Mouse (Mus musculus): ENCODE data around the gene Tmc5. TPM values are rescaled to one million over a fixed set of nuclear protein-coding genes. Genes with fewer than 3 reads are reported as not detected.

Gene Tmc5
- polyA plus RNA-seq (2012; rRNA removed; ENCODE audit: low replicate concordance) = 23.8 and 25.0 TPM in 2 replicates

GRCm38 (mm10) chr7:118597201-118597600, at the start of gene Tmc5:
Tmc5 (plus strand) TSS chr7:118597297.

GRCm38 (mm10) chr7:118584257-118584907, 12.7 kb upstream of the Tmc5 start, which contains the start of gene Tmc7:
Tmc7 (minus strand) TSS chr7:118584736.

GRCm38 (mm10) chr7:118705101-118705961, 108.2 kb downstream of the Tmc5 start, which contains the start of gene Gde1:
Gde1 (minus strand) TSS chr7:118705778.

GRCm38 (mm10) chr7:118712228-118713173, 115.4 kb downstream of the Tmc5 start, which contains the start of gene Ccp110:
Ccp110 (plus strand) TSS chr7:118712552.

Other genes starting within 250 kb of the Tmc5 start
- 1.5 TPM in 2 replicates for gene Syt17, start 149.1 kb upstream of the Tmc5 start, polyA plus RNA-seq (2012; rRNA removed; ENCODE audit: low replicate concordance)
- gene Itpripl2, start 105.3 kb upstream of the Tmc5 start, polyA plus RNA-seq (2012; rRNA removed; ENCODE audit: low replicate concordance) = 10.1 and 15.4 TPM in 2 replicates
- 37.3 and 48.8 TPM in 2 replicates for gene Coq7, start 63.9 kb upstream of the Tmc5 start, polyA plus RNA-seq (2012; rRNA removed; ENCODE audit: low replicate concordance)
- 2.2 and 2.6 TPM in 2 replicates for gene Tmc7, start 12.6 kb upstream of the Tmc5 start, polyA plus RNA-seq (2012; rRNA removed; ENCODE audit: low replicate concordance)
- gene Gde1, start 108.5 kb downstream of the Tmc5 start, polyA plus RNA-seq (2012; rRNA removed; ENCODE audit: low replicate concordance) = 604 and 1,367 TPM in 2 replicates
- gene Ccp110, start 115.3 kb downstream of the Tmc5 start, polyA plus RNA-seq (2012; rRNA removed; ENCODE audit: low replicate concordance) = 0.19 and 0.37 TPM in 2 replicates
- 16.2 and 22.8 TPM in 2 replicates for gene Vps35l, start 142.9 kb downstream of the Tmc5 start, polyA plus RNA-seq (2012; rRNA removed; ENCODE audit: low replicate concordance)

Data from duodenum, adult 2 months (tissue).